Comparison of ENCODE assay signal across 22 mouse cellular contexts in genomic region chr5:144441831-144442271, GRCm38 (mm10).
DNase-seq lines count a peak whose midpoint lies in the region; ATAC-seq lines count a peak whose summit lies in the region.
"Had no signal": no experiment of that assay in that cellular context is flagged by ENCODE, and none has a peak within 500 bp of the region (broad histone marks: within the 10 kb centered on the region; RNA-seq: fewer than 3 reads in every experiment).

No protein-coding gene starts in this region.

- no peak for ATAC-seq in heart, embryonic 12.5 days (ENCODE audit: insufficient number of reproducible peaks, low FRiP score)
- ATAC-seq in cerebellum, adult (ENCODE audit: insufficient number of reproducible peaks, low FRiP score, low TSS enrichment): no peak
- ATAC-seq: forebrain, embryonic 15.5 days had no signal

- no peaks in the 10 kb centered on the region for H3K4me1 ChIP-seq in heart, embryonic 12.5 days (replicated peaks)
- H3K4me1 ChIP-seq: embryonic facial prominence, embryonic 12.5 days; forebrain, embryonic 15.5 days; lung, embryonic 15.5 days; midbrain, embryonic 10.5 days had no signal

- H3K4me2 ChIP-seq in heart, embryonic 12.5 days: no peak overlapping the region
- H3K4me2 ChIP-seq: embryonic facial prominence, embryonic 12.5 days; forebrain, embryonic 15.5 days; lung, embryonic 15.5 days; neural tube, embryonic 13.5 days had no signal

- DNase-seq in embryo, embryonic 9.5 days (ENCODE audit: extremely low spot score): peak; percentile 5
- no peak for DNase-seq in embryo, embryonic 10.5 days (ENCODE audit: low spot score)
- DNase-seq in retina, embryonic 14.5 days (ENCODE audit: low spot score): peak; percentile 20
- DNase-seq in retina, postnatal 1 day: no peak
- peak; percentile 43 to 47 for DNase-seq in adrenal gland, postnatal 4 days (ENCODE audit: low spot score in 2 of 2)
- DNase-seq in heart, adult 11 months: no peak
- DNase-seq: cerebellum, postnatal 25 days; gastrocnemius, postnatal 25 days; kidney, adult 18-20 months; lung, postnatal 4 days; thymus, postnatal 4 days had no signal

- H3K27ac ChIP-seq in heart, embryonic 12.5 days (ENCODE audit: poor library complexity, severe bottlenecking): no peak overlapping the region
- H3K27ac ChIP-seq: embryonic facial prominence, embryonic 12.5 days; forebrain, embryonic 15.5 days; kidney, postnatal 0 days; liver, embryonic 14.5 days; lung, embryonic 15.5 days; midbrain, embryonic 10.5 days; neural tube, embryonic 13.5 days had no signal

- 74% methylated on average over 12 of the region's 12 CpGs for WGBS in heart, embryonic 12.5 days

- H3K9ac ChIP-seq in heart, embryonic 12.5 days: no peak overlapping the region
- H3K9ac ChIP-seq: embryonic facial prominence, embryonic 12.5 days; forebrain, embryonic 15.5 days; liver, embryonic 14.5 days; lung, embryonic 15.5 days; neural tube, embryonic 13.5 days had no signal

- H3K9me3 ChIP-seq in heart, embryonic 12.5 days (replicated peaks): 0 out of 2 replicates have a peak, but pooled peaks cover 3% of the 10 kb centered on the region
- H3K9me3 ChIP-seq: embryonic facial prominence, embryonic 12.5 days; forebrain, embryonic 15.5 days; lung, embryonic 15.5 days; midbrain, embryonic 10.5 days; neural tube, embryonic 13.5 days had no signal

- H3K4me3 ChIP-seq in heart, embryonic 12.5 days: no peak overlapping the region
- H3K4me3 ChIP-seq: embryonic facial prominence, embryonic 12.5 days; erythroblast, embryonic 14.5 days; forebrain, embryonic 15.5 days; lung, embryonic 15.5 days; midbrain, embryonic 10.5 days; neural tube, embryonic 13.5 days had no signal

- H3K36me3 ChIP-seq in heart, embryonic 12.5 days: no peaks in the 10 kb centered on the region
- H3K36me3 ChIP-seq: embryonic facial prominence, embryonic 12.5 days; forebrain, embryonic 15.5 days; G1E; lung, embryonic 15.5 days; midbrain, embryonic 10.5 days; neural tube, embryonic 13.5 days had no signal

- no peaks in the 10 kb centered on the region for H3K27me3 ChIP-seq in heart, embryonic 12.5 days (replicated peaks)
- H3K27me3 ChIP-seq: embryonic facial prominence, embryonic 12.5 days; forebrain, embryonic 15.5 days; lung, embryonic 15.5 days; neural tube, embryonic 13.5 days had no signal

Comparison
In these comparisons a context has a peak if more than half of its experiments do, and no peak if none do; other contexts are left out.
1. DNase-seq: peak in embryo, embryonic 9.5 days (single experiment), retina, embryonic 14.5 days (single experiment) and adrenal gland, postnatal 4 days (2 of 2); none in embryo, embryonic 10.5 days (single experiment), retina, postnatal 1 day (single experiment) and heart, adult 11 months (single experiment).